Mouse (Mus musculus): ENCODE measurements around the gene Wbp2nl. TPM values are rescaled to one million over a fixed set of nuclear protein-coding genes. Genes with fewer than 3 reads are reported as not detected.

Gene Wbp2nl
- polyA plus RNA-seq, 1 experiment from 2014 or later, result not detected

DNA sequence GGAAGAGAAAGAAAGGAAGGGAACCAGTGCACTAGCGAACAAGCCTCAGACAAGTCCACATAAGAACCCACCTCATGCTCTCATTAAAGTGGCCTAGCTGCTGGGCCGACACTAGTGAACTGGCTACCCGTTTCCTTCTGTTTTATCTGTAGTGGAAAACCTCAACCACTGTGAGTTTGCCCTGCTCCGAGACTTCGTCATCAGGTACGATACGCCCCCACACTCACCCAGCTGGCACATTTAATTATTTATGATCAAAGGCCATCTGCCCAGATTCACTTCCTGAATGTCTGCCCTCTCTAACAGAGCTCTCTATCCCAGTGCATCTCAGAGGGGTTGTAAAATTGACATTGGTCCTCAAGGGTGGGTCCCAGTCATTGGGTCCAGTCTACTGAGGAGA lies 8.5 kb upstream of the Wbp2nl start:
- no peak overlapping the region for H3K4me2 ChIP-seq (ENCODE audit: low read depth, low read length)
- WGBS, result 91% methylated on average over 7 of the region's 7 CpGs
- H3K9ac ChIP-seq (ENCODE audit: low read depth, low read length), result no peak overlapping the region
- DNase-seq (ENCODE audit: low spot score) (no peak), ATAC-seq (ENCODE audit: low read depth) (no peak)
- H3K36me3 ChIP-seq (ENCODE audit: control insufficient read depth, insufficient read depth, low read length), result peaks cover 11% of the 10 kb centered on the region; the same call in 1 of the 2 replicates
- H3K27me3 ChIP-seq (replicated peaks; ENCODE audit: control insufficient read depth, insufficient read depth, low read length), result no peaks in the 10 kb centered on the region
- no peak overlapping the region for H3K27ac ChIP-seq (replicated peaks; ENCODE audit: low read depth, low read length)
- H3K4me3 ChIP-seq (ENCODE audit: low read depth, low read length), result no peak overlapping the region
- no peaks in the 10 kb centered on the region for H3K9me3 ChIP-seq (ENCODE audit: control insufficient read depth, low read length)
- 0 out of 2 replicates have a peak, but pooled peaks cover 3% of the 10 kb centered on the region for H3K4me1 ChIP-seq (ENCODE audit: control insufficient read depth, insufficient read depth, low read length)

- Histone ChIP-seq H3K27ac (replicated peaks; ENCODE audit: low read depth, low read length) (no peak overlapping the region), H3K4me2 (ENCODE audit: low read depth, low read length) (peak overlapping the region; percentile 37; the same call in 1 of the 2 replicates), H3K9me3 (ENCODE audit: control insufficient read depth, low read length) (no peaks in the 10 kb centered on the region), H3K36me3 (ENCODE audit: control insufficient read depth, insufficient read depth, low read length) (peaks cover 5% of the 10 kb centered on the region; the same call in 1 of the 2 replicates), H3K27me3 (replicated peaks; ENCODE audit: control insufficient read depth, insufficient read depth, low read length) (no peaks in the 10 kb centered on the region), H3K4me1 (ENCODE audit: control insufficient read depth, insufficient read depth, low read length) (0 out of 2 replicates have a peak, but pooled peaks cover 3% of the 10 kb centered on the region), H3K9ac (ENCODE audit: low read depth, low read length) (no peak overlapping the region), H3K4me3 (ENCODE audit: low read depth, low read length) (no peak overlapping the region)
- ATAC-seq (ENCODE audit: low read depth), result peak; percentile 17; the same call in 1 of the 2 replicates
- no peak for DNase-seq (ENCODE audit: low spot score)
- WGBS, result 35% methylated on average over 4 of the region's 5 CpGs
Measured at GRCm38 (mm10) chr15:82292851-82293250, 5.9 kb upstream of the Wbp2nl start.

- Histone ChIP-seq H3K4me3 (ENCODE audit: low read depth, low read length) (no peak overlapping the region), H3K9me3 (ENCODE audit: control insufficient read depth, low read length) (no peaks in the 10 kb centered on the region), H3K9ac (ENCODE audit: low read depth, low read length) (no peak overlapping the region), H3K4me2 (ENCODE audit: low read depth, low read length) (peak overlapping the region; percentile 37), H3K36me3 (ENCODE audit: control insufficient read depth, insufficient read depth, low read length) (peaks cover 5% of the 10 kb centered on the region; the same call in 1 of the 2 replicates), H3K27ac (replicated peaks; ENCODE audit: low read depth, low read length) (no peak overlapping the region), H3K27me3 (replicated peaks; ENCODE audit: control insufficient read depth, insufficient read depth, low read length) (no peaks in the 10 kb centered on the region), H3K4me1 (ENCODE audit: control insufficient read depth, insufficient read depth, low read length) (0 out of 2 replicates have a peak, but pooled peaks cover 3% of the 10 kb centered on the region)
- 14% methylated on average over 7 of the region's 7 CpGs for WGBS
- DNase-seq (ENCODE audit: low spot score) (peak; percentile 77), ATAC-seq (ENCODE audit: low read depth) (peak; percentile 76)
Measured at GRCm38 (mm10) chr15:82293271-82293711, 5.5 kb upstream of the Wbp2nl start.

- Histone ChIP-seq H3K4me2 (ENCODE audit: low read depth, low read length) (no peak overlapping the region), H3K27me3 (replicated peaks; ENCODE audit: control insufficient read depth, insufficient read depth, low read length) (no peaks in the 10 kb centered on the region), H3K4me1 (ENCODE audit: control insufficient read depth, insufficient read depth, low read length) (0 out of 2 replicates have a peak, but pooled peaks cover 3% of the 10 kb centered on the region), H3K9ac (ENCODE audit: low read depth, low read length) (no peak overlapping the region), H3K4me3 (ENCODE audit: low read depth, low read length) (no peak overlapping the region), H3K27ac (replicated peaks; ENCODE audit: low read depth, low read length) (no peak overlapping the region), H3K9me3 (ENCODE audit: control insufficient read depth, low read length) (no peaks in the 10 kb centered on the region), H3K36me3 (ENCODE audit: control insufficient read depth, insufficient read depth, low read length) (peaks cover 5% of the 10 kb centered on the region; the same call in 1 of the 2 replicates)
- peak; percentile 41 for DNase-seq (ENCODE audit: low spot score)
- WGBS, result 42% methylated on average over 8 of the region's 8 CpGs
- no peak for ATAC-seq (ENCODE audit: low read depth)
Measured at GRCm38 (mm10) chr15:82294059-82294458, 4.7 kb upstream of the Wbp2nl start.

DNA sequence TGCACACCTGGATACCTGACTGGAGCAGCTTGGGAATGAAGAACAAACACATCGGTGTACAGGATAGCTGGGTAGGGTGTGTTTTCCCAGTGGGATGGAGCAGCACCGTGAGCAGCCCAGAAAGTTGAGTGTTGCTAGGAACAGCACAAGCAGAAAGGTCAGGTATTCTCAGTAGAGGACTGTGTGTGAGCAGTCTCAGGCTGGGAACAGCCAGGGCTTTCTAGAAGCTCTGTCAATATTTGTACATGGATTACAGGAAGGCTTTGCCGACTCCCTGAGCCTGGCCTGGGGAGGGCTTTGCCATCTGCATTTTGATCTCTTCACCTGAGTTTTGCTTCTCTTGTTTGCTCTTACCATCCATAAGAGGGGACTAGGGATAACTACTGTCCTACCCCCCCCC lies 8.4 kb downstream of the Wbp2nl start:
- H3K9ac ChIP-seq (ENCODE audit: low read depth, low read length), result no peak overlapping the region
- 72% methylated on average over 3 of the region's 3 CpGs for WGBS
- H3K27ac ChIP-seq (replicated peaks; ENCODE audit: low read depth, low read length), result no peak overlapping the region
- no peaks in the 10 kb centered on the region for H3K4me1 ChIP-seq (ENCODE audit: control insufficient read depth, insufficient read depth, low read length)
- H3K36me3 ChIP-seq (ENCODE audit: control insufficient read depth, insufficient read depth, low read length), result no peaks in the 10 kb centered on the region
- ATAC-seq (ENCODE audit: low read depth) (no peak), DNase-seq (ENCODE audit: low spot score) (no peak)
- no peak overlapping the region for H3K4me3 ChIP-seq (ENCODE audit: low read depth, low read length)
- H3K4me2 ChIP-seq (ENCODE audit: low read depth, low read length), result no peak overlapping the region
- no peaks in the 10 kb centered on the region for H3K27me3 ChIP-seq (replicated peaks; ENCODE audit: control insufficient read depth, insufficient read depth, low read length)
- no peaks in the 10 kb centered on the region for H3K9me3 ChIP-seq (ENCODE audit: control insufficient read depth, low read length)

DNA sequence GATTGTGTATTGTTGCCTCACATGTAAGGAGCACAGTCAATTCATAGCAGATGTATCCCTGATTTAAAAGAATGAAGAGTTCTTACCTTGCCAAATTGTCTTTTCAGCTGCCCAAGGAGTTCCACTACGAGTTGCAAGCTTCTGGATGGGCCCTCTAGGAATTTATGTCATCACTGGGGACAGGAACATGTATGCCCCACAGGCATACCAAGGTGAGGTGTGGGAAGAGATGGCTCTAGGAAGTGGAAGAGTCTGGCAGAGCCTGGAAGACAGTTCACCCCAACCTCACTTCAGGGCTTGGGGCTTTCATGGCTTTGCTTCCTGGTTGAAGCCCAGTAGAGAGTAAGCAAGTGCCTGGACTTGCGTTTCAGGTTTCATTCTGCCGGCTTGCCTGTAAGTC lies 9.7 kb downstream of the Wbp2nl start:
- no peaks in the 10 kb centered on the region for H3K9me3 ChIP-seq (ENCODE audit: control insufficient read depth, low read length)
- H3K4me1 ChIP-seq (ENCODE audit: control insufficient read depth, insufficient read depth, low read length), result no peaks in the 10 kb centered on the region
- no peaks in the 10 kb centered on the region for H3K27me3 ChIP-seq (replicated peaks; ENCODE audit: control insufficient read depth, insufficient read depth, low read length)
- H3K36me3 ChIP-seq (ENCODE audit: control insufficient read depth, insufficient read depth, low read length), result no peaks in the 10 kb centered on the region
- DNase-seq (ENCODE audit: low spot score) (no peak), ATAC-seq (ENCODE audit: low read depth) (no peak)
- H3K4me2 ChIP-seq (ENCODE audit: low read depth, low read length), result no peak overlapping the region
- H3K9ac ChIP-seq (ENCODE audit: low read depth, low read length), result no peak overlapping the region
- WGBS, result 61% methylated on average over 3 of the region's 3 CpGs
- no peak overlapping the region for H3K27ac ChIP-seq (replicated peaks; ENCODE audit: low read depth, low read length)
- no peak overlapping the region for H3K4me3 ChIP-seq (ENCODE audit: low read depth, low read length)

- Histone ChIP-seq H3K4me2 (ENCODE audit: low read depth, low read length) (no peak overlapping the region), H3K36me3 (ENCODE audit: control insufficient read depth, insufficient read depth, low read length) (no peaks in the 10 kb centered on the region), H3K9me3 (ENCODE audit: control insufficient read depth, low read length) (no peaks in the 10 kb centered on the region), H3K27ac (replicated peaks; ENCODE audit: low read depth, low read length) (no peak overlapping the region), H3K27me3 (replicated peaks; ENCODE audit: control insufficient read depth, insufficient read depth, low read length) (no peaks in the 10 kb centered on the region), H3K4me1 (ENCODE audit: control insufficient read depth, insufficient read depth, low read length) (no peaks in the 10 kb centered on the region), H3K9ac (ENCODE audit: low read depth, low read length) (no peak overlapping the region), H3K4me3 (ENCODE audit: low read depth, low read length) (no peak overlapping the region)
- DNase-seq (ENCODE audit: low spot score) (no peak), ATAC-seq (ENCODE audit: low read depth) (no peak)
- 78% methylated on average over 6 of the region's 6 CpGs for WGBS
Measured at GRCm38 (mm10) chr15:82317839-82318238, 19.1 kb downstream of the Wbp2nl start.

DNA sequence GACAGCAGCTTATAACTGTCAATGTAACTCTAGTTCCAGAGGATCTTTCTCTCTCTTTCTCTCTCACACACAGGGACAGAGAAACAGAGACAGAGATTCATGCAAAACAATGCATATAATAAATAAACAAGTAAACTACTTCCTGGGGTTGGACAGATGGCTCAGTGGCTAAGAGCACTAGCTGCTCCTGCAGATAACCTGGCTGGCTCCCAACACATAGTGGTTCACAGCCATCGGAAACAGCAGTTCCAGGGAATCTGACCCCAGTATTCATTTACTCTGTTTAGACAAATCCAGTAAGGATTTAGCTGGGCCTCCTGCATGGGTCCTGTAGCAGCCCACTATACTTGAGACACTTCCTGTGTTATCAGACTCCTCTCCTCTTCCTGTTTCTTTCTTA lies 20.9 kb downstream of the Wbp2nl start:
- no peak overlapping the region for H3K9ac ChIP-seq (ENCODE audit: low read depth, low read length)
- no peaks in the 10 kb centered on the region for H3K27me3 ChIP-seq (replicated peaks; ENCODE audit: control insufficient read depth, insufficient read depth, low read length)
- H3K27ac ChIP-seq (replicated peaks; ENCODE audit: low read depth, low read length), result no peak overlapping the region
- H3K4me3 ChIP-seq (ENCODE audit: low read depth, low read length), result no peak overlapping the region
- no peaks in the 10 kb centered on the region for H3K9me3 ChIP-seq (ENCODE audit: control insufficient read depth, low read length)
- DNase-seq (ENCODE audit: low spot score) (no peak), ATAC-seq (ENCODE audit: low read depth) (no peak)
- H3K4me1 ChIP-seq (ENCODE audit: control insufficient read depth, insufficient read depth, low read length), result no peaks in the 10 kb centered on the region
- WGBS, result 37% methylated on average over 1 of the region's 1 CpGs
- H3K36me3 ChIP-seq (ENCODE audit: control insufficient read depth, insufficient read depth, low read length), result no peaks in the 10 kb centered on the region
- no peak overlapping the region for H3K4me2 ChIP-seq (ENCODE audit: low read depth, low read length)

DNA sequence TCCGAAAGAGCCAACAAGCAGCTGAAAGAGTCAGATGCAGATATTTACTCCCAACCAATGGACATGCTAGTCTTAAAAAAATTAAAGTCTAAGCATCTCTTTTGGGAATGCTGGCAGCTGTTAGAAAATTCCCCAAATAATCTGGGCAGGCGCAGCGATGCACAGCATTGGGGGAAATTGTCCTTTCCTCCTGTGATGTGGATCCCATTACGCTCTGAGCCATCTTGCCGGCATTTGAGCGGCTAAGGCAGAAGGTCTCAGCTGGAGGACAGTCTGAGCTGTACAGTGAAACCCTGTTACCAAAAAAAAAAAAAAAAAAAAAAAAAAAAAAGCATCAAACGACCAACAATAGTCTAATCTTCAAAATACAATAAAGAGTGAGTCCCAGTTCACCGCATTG lies 23.4 kb downstream of the Wbp2nl start:
- DNase-seq (ENCODE audit: low spot score) (peak; percentile 58), ATAC-seq (ENCODE audit: low read depth) (no peak)
- Histone ChIP-seq H3K27me3 (replicated peaks; ENCODE audit: control insufficient read depth, insufficient read depth, low read length) (no peaks in the 10 kb centered on the region), H3K4me3 (ENCODE audit: low read depth, low read length) (no peak overlapping the region), H3K9me3 (ENCODE audit: control insufficient read depth, low read length) (no peaks in the 10 kb centered on the region), H3K9ac (ENCODE audit: low read depth, low read length) (no peak overlapping the region), H3K4me2 (ENCODE audit: low read depth, low read length) (no peak overlapping the region), H3K27ac (replicated peaks; ENCODE audit: low read depth, low read length) (no peak overlapping the region), H3K4me1 (ENCODE audit: control insufficient read depth, insufficient read depth, low read length) (no peaks in the 10 kb centered on the region), H3K36me3 (ENCODE audit: control insufficient read depth, insufficient read depth, low read length) (no peaks in the 10 kb centered on the region)
- WGBS, result 64% methylated on average over 8 of the region's 8 CpGs

Data from embryonic facial prominence, embryonic 14.5 days (tissue).